In genomic region chr13:12283826-12284225, GRCm38 (mm10) we compare ENCODE assay signal across 12 mouse cellular contexts. TPM values are rescaled to one million over a fixed set of nuclear protein-coding genes. Genes with fewer than 3 reads are reported as not detected.
A peak's percentile ranks its signal among the peaks of the same experiment; 100 is the strongest.
DNase-seq lines count a peak whose midpoint lies in the region; ATAC-seq and TF ChIP-seq lines count a peak whose summit lies in the region.
"Had no signal": no experiment of that assay in that cellular context is flagged by ENCODE, and none has a peak within 500 bp of the region (broad histone marks: within the 10 kb centered on the region; RNA-seq: fewer than 3 reads in every experiment).

No protein-coding gene starts in this region.

- TF ChIP-seq CTCF in lung, embryonic 14.5 days (IDR thresholded peaks at IDR 0.05; ENCODE audit: low read depth) = no peak

- peak; percentile 4 for DNase-seq in lung, embryonic 14.5 days
- DNase-seq in lung, postnatal 14 days = no peak
- DNase-seq in adrenal gland, postnatal 10 days = peak; percentile 65
- DNase-seq in heart, embryonic 10.5 days (ENCODE audit: low spot score) = peak; percentile 84
- DNase-seq in kidney, postnatal 14 days = peak; percentile 31
- DNase-seq in MN1 (ENCODE audit: low spot score) = no peak
- no peak for DNase-seq in testis, postnatal 14 days (ENCODE audit: low spot score)
- DNase-seq: cerebellum, adult 11-12 months; embryo, embryonic 11 days; thymus, postnatal 25 days had no signal

- H3K27me3 ChIP-seq in lung, embryonic 14.5 days (ENCODE audit: insufficient read depth, low read length) = no peaks in the 10 kb centered on the region
- H3K27me3 ChIP-seq in heart, embryonic 10.5 days (ENCODE audit: insufficient read depth, poor library complexity, severe bottlenecking) = no peaks in the 10 kb centered on the region
- H3K27me3 ChIP-seq: intestine, embryonic 15.5 days had no signal

- H3K36me3 ChIP-seq in lung, embryonic 14.5 days (ENCODE audit: insufficient read depth) = no peaks in the 10 kb centered on the region
- H3K36me3 ChIP-seq in heart, embryonic 10.5 days = peaks cover 71% of the 10 kb centered on the region
- H3K36me3 ChIP-seq: intestine, embryonic 15.5 days had no signal

- no peak overlapping the region for H3K4me3 ChIP-seq in lung, embryonic 14.5 days (ENCODE audit: low read depth, low read length)
- no peak overlapping the region for H3K4me3 ChIP-seq in heart, embryonic 10.5 days
- H3K4me3 ChIP-seq: intestine, embryonic 15.5 days had no signal

- no peak for ATAC-seq in lung, embryonic 14.5 days (ENCODE audit: insufficient read depth)
- no peak for ATAC-seq in CD4-positive, CD25-positive, alpha-beta regulatory T cell, adult 4 months
- ATAC-seq: intestine, embryonic 15.5 days had no signal

- H3K9me3 ChIP-seq in lung, embryonic 14.5 days (ENCODE audit: low read depth, low read length) = no peaks in the 10 kb centered on the region
- no peaks in the 10 kb centered on the region for H3K9me3 ChIP-seq in heart, embryonic 10.5 days
- H3K9me3 ChIP-seq: intestine, embryonic 15.5 days had no signal

- no peak overlapping the region for H3K9ac ChIP-seq in lung, embryonic 14.5 days
- H3K9ac ChIP-seq: intestine, embryonic 15.5 days had no signal

- H3K27ac ChIP-seq in lung, embryonic 14.5 days (ENCODE audit: low read depth) = no peak overlapping the region
- peak overlapping the region; percentile 82 for H3K27ac ChIP-seq in heart, embryonic 10.5 days
- H3K27ac ChIP-seq: intestine, embryonic 15.5 days had no signal

- no peaks in the 10 kb centered on the region for H3K4me1 ChIP-seq in lung, embryonic 14.5 days (ENCODE audit: insufficient read depth)
- H3K4me1 ChIP-seq in heart, embryonic 10.5 days = peaks cover 16% of the 10 kb centered on the region; the same call in 1 of the 2 replicates
- H3K4me1 ChIP-seq: intestine, embryonic 15.5 days had no signal

- H3K4me2 ChIP-seq in lung, embryonic 14.5 days = no peak overlapping the region
- H3K4me2 ChIP-seq: intestine, embryonic 15.5 days had no signal

- WGBS in lung, embryonic 14.5 days = 82% methylated on average over 3 of the region's 3 CpGs
- 61% methylated on average over 3 of the region's 3 CpGs for WGBS in heart, embryonic 10.5 days

RNA-seq across cellular contexts. Expression of gene Mtr, which starts 25.9 kb away (rescaled TPM):
- polyA plus RNA-seq in lung, embryonic 14.5 days (2014; fragmentation: Nextera tagmentation; extraction: Ambion mirVana) = 21.3 and 21.9 TPM in 2 replicates
- 10 to 100 TPM; 16.4 to 23.7 TPM for total RNA-seq in adrenal gland, postnatal 10 days (2021)
- 16.5 and 20.9 TPM in 2 replicates for polyA plus RNA-seq in heart, embryonic 10.5 days (2016; fragmentation: Nextera tagmentation; extraction: Ambion mirVana)
- polyA plus RNA-seq in CD4-positive, CD25-positive, alpha-beta regulatory T cell, adult 4 months (2017; shearing (Covaris generic)) = 10 to 100 TPM; 19.4 to 29.4 TPM

RNA-seq across cellular contexts. Expression of gene Actn2, which starts 56.7 kb away (rescaled TPM):
- 0.57 and 10.2 TPM in 2 replicates for polyA plus RNA-seq in lung, embryonic 14.5 days (2014; fragmentation: Nextera tagmentation; extraction: Ambion mirVana)
- total RNA-seq in adrenal gland, postnatal 10 days (2021) = 100 to 1,000 TPM in 1 of 2 experiments, 10 to 100 TPM in 1; 43.7 to 240 TPM
- 647 and 1,387 TPM in 2 replicates for polyA plus RNA-seq in heart, embryonic 10.5 days (2016; fragmentation: Nextera tagmentation; extraction: Ambion mirVana)
- 10 to 100 TPM; 10.1 to 11.9 TPM for polyA plus RNA-seq in CD4-positive, CD25-positive, alpha-beta regulatory T cell, adult 4 months (2017; shearing (Covaris generic))

Comparison
In these comparisons a context has a peak if more than half of its experiments do, and no peak if none do; other contexts are left out.
1. DNase-seq: peak in lung, embryonic 14.5 days (single experiment), adrenal gland, postnatal 10 days (single experiment), heart, embryonic 10.5 days (single experiment) and kidney, postnatal 14 days (single experiment); none in lung, postnatal 14 days (single experiment), MN1 (single experiment) and testis, postnatal 14 days (single experiment).
2. RNA of gene Actn2, which starts 56.7 kb away (polyA plus RNA-seq): 647 to 1,387 TPM in heart, embryonic 10.5 days; 10.1 to 11.9 TPM in CD4-positive, CD25-positive, alpha-beta regulatory T cell, adult 4 months and 0.57 to 10.2 TPM in lung, embryonic 14.5 days; every median in the first group is over 10 times any median in the second.